Mouse (Mus musculus) thymus, adult 2 months (tissue): Measurements from ENCODE around the gene Il1b.

ENCODE experiments used
- CTCF ChIP-seq: fragments of 200-500 bp; IDR thresholded peaks from 2 replicates; pipeline ENCODE4 v1.5.1; 2012; ENCODE audit warnings: mild to moderate bottlenecking, control low read depth, low read length, moderate library complexity, borderline replicate concordance; ENCODE audit not compliant: control insufficient read depth, poor library complexity, insufficient read depth; ENCODE audit errors: extremely low read depth
- POLR2A ChIP-seq: fragments of 200-500 bp; IDR thresholded peaks from 2 replicates; pipeline ENCODE4 v1.6.1; 2012; ENCODE audit warnings: mild to moderate bottlenecking, low read length, control low read depth, moderate library complexity; ENCODE audit not compliant: control insufficient read depth, poor library complexity, insufficient read depth; ENCODE audit errors: extremely low read depth

GRCm38 (mm10) chr2:129369615-129370014, 1.3 kb downstream of the Il1b start:
- no peak for TF ChIP-seq CTCF
- TF ChIP-seq POLR2A: no peak
